Mouse (Mus musculus) CH12.LX (cell line): Measurements from ENCODE around the gene Pelp1. TPM values are rescaled to one million over a fixed set of nuclear protein-coding genes. Genes with fewer than 3 reads are reported as not detected.
A peak's percentile ranks its signal among the peaks of the same experiment; 100 is the strongest.

Experiments used
- DNase-seq: peaks from one replicate; pipeline ENCODE4 v3.0.0-alpha.2; 2013; ENCODE audit errors: extremely low read depth
- H3K27ac ChIP-seq: 2 replicates; pipeline ENCODE4 v1.5.1; 2012; ENCODE audit warnings: low read depth, mild to moderate bottlenecking, control low read depth, moderate library complexity; ENCODE audit not compliant: insufficient read depth
- H3K27me3 ChIP-seq: replicated peaks from 2 replicates; pipeline ENCODE3; 2012; ENCODE audit warnings: inconsistent platforms
- H3K36me3 ChIP-seq, 2 experiments: replicated peaks in 1 of 2; 2 replicates each; pipeline versions ENCODE3 to v1.6.1; 2012; ENCODE audit warnings: inconsistent platforms in 1 of 2, low read length in 1 of 2, mild to moderate bottlenecking in 1 of 2, mixed read lengths in 1 of 2, moderate library complexity in 1 of 2; ENCODE audit not compliant: control insufficient read depth in 1 of 2, insufficient read depth in 1 of 2
- H3K4me1 ChIP-seq, 2 experiments: 2 replicates each; pipeline ENCODE4 v1.6.1; 2012; ENCODE audit warnings: inconsistent platforms in 1 of 2, moderate library complexity in 1 of 2; ENCODE audit not compliant: insufficient read depth in 2 of 2, control insufficient read depth in 1 of 2
- H3K4me2 ChIP-seq: 2 replicates; pipeline ENCODE4 v1.6.1; 2012; ENCODE audit warnings: low read depth, mild to moderate bottlenecking, control low read depth; ENCODE audit not compliant: poor library complexity, insufficient read depth, severe bottlenecking
- H3K4me3 ChIP-seq, 3 experiments: fragments of 150-350 bp in 1 of 3; sonication (generic) in 1 of 3; replicated peaks in 1 of 3; 2 replicates each; pipeline versions ENCODE3 to v1.5.1; 2011 to 2012; ENCODE audit warnings: low read depth in 2 of 3, low read length in 2 of 3, mild to moderate bottlenecking in 2 of 3, moderate library complexity in 2 of 3, control low read depth in 1 of 3, improper control_type of control experiment in 1 of 3, inconsistent platforms in 1 of 3, mixed read lengths in 1 of 3; ENCODE audit not compliant: poor library complexity in 1 of 3
- H3K79me2 ChIP-seq: replicated peaks from 2 replicates; pipeline ENCODE4 v1.6.1; 2012; ENCODE audit warnings: mild to moderate bottlenecking, moderate library complexity; ENCODE audit not compliant: control insufficient read depth, poor library complexity, insufficient read depth, severe bottlenecking; ENCODE audit errors: extremely low read depth
- H3K9ac ChIP-seq: 2 replicates; pipeline ENCODE4 v1.6.1; 2012; ENCODE audit warnings: low read depth, mild to moderate bottlenecking, control low read depth, moderate library complexity; ENCODE audit not compliant: insufficient read depth
- H3K9me3 ChIP-seq: replicated peaks from 2 replicates; pipeline ENCODE3; 2012; ENCODE audit warnings: low read length, inconsistent platforms, mixed read lengths
- BHLHE40 ChIP-seq: IDR thresholded peaks from 2 replicates; pipeline ENCODE4 v1.6.1; 2011; ENCODE audit warnings: mild to moderate bottlenecking, low read depth, low read length, improper control_type of control experiment
- CHD1 ChIP-seq: IDR thresholded peaks from 2 replicates; pipeline ENCODE4 v1.6.1; 2012; ENCODE audit warnings: low read depth, low read length, improper control_type of control experiment, inconsistent platforms
- CHD2 ChIP-seq: IDR thresholded peaks from 2 replicates; pipeline ENCODE4 v1.6.1; 2011; ENCODE audit warnings: low read length, improper control_type of control experiment
- E2F4 ChIP-seq: IDR thresholded peaks from 2 replicates; pipeline ENCODE4 v1.6.1; 2011; ENCODE audit warnings: low read depth, low read length, improper control_type of control experiment; ENCODE audit not compliant: insufficient replicate concordance
- ELF1 ChIP-seq: IDR thresholded peaks from 2 replicates; pipeline ENCODE4 v1.6.1; 2014; ENCODE audit warnings: low read depth, mild to moderate bottlenecking, inconsistent platforms, low read length, improper control_type of control experiment
- EP300 ChIP-seq: IDR thresholded peaks from 2 replicates; pipeline ENCODE4 v1.6.1; 2011; ENCODE audit warnings: low read length, improper control_type of control experiment
- ETS1 ChIP-seq: conservative IDR thresholded peaks from 2 replicates; pipeline ENCODE4 v1.6.1; 2012; ENCODE audit warnings: low read depth, mild to moderate bottlenecking, inconsistent platforms, low read length, improper control_type of control experiment, moderate library complexity
- GABPA ChIP-seq: IDR thresholded peaks from 2 replicates; pipeline ENCODE4 v1.6.1; 2012; ENCODE audit warnings: low read depth, low read length, improper control_type of control experiment, inconsistent platforms; ENCODE audit not compliant: insufficient replicate concordance
- HCFC1 ChIP-seq: IDR thresholded peaks from 2 replicates; pipeline ENCODE4 v1.6.1; 2012; ENCODE audit warnings: low read depth, mild to moderate bottlenecking, inconsistent platforms, low read length, improper control_type of control experiment
- IRF4 ChIP-seq: IDR thresholded peaks from 2 replicates; pipeline ENCODE4 v1.6.1; 2014; ENCODE audit warnings: low read depth, mild to moderate bottlenecking, inconsistent platforms, low read length, improper control_type of control experiment
- JUN ChIP-seq: IDR thresholded peaks from 2 replicates; pipeline ENCODE4 v1.6.1; 2011; ENCODE audit warnings: low read depth, mild to moderate bottlenecking, low read length, improper control_type of control experiment, moderate library complexity; ENCODE audit not compliant: insufficient read depth
- MAFK ChIP-seq: IDR thresholded peaks from 2 replicates; pipeline ENCODE4 v1.6.1; 2011; ENCODE audit warnings: low read length, improper control_type of control experiment; ENCODE audit not compliant: insufficient replicate concordance
- MAX ChIP-seq: IDR thresholded peaks from 2 replicates; pipeline ENCODE4 v1.6.1; 2011; ENCODE audit warnings: low read length, improper control_type of control experiment
- MEF2A ChIP-seq: IDR thresholded peaks from 2 replicates; pipeline ENCODE4 v1.6.1; 2014; ENCODE audit warnings: low read depth, mild to moderate bottlenecking, inconsistent platforms, low read length, improper control_type of control experiment, borderline replicate concordance
- MXI1 ChIP-seq: IDR thresholded peaks from 2 replicates; pipeline ENCODE4 v1.6.1; 2011; ENCODE audit warnings: mild to moderate bottlenecking, low read depth, low read length, improper control_type of control experiment
- MYC ChIP-seq: IDR thresholded peaks from 2 replicates; pipeline ENCODE4 v1.6.1; 2011; ENCODE audit warnings: low read depth, mild to moderate bottlenecking, improper control_type of control experiment, low read length
- NELFE ChIP-seq: IDR thresholded peaks from 2 replicates; pipeline ENCODE4 v1.6.1; 2011; ENCODE audit warnings: low read depth, low read length, improper control_type of control experiment
- NRF1 ChIP-seq: IDR thresholded peaks from 2 replicates; pipeline ENCODE4 v1.6.1; 2014; ENCODE audit warnings: low read depth, mild to moderate bottlenecking, inconsistent platforms, low read length, improper control_type of control experiment, moderate library complexity
- PAX5 ChIP-seq: IDR thresholded peaks from 2 replicates; pipeline ENCODE4 v1.6.1; 2012; ENCODE audit warnings: low read length, inconsistent platforms, mixed read lengths
- POLR2A ChIP-seq: IDR thresholded peaks from 2 replicates; pipeline ENCODE4 v1.6.1; 2011; ENCODE audit warnings: low read depth, mild to moderate bottlenecking, improper control_type of control experiment, low read length
- POLR2AphosphoS2 ChIP-seq: IDR thresholded peaks from 2 replicates; pipeline ENCODE4 v1.6.1; 2011; ENCODE audit warnings: low read depth, low read length, improper control_type of control experiment
- RAD21 ChIP-seq: IDR thresholded peaks from 2 replicates; pipeline ENCODE4 v1.6.1; 2011; ENCODE audit warnings: low read depth, mild to moderate bottlenecking, low read length, improper control_type of control experiment, moderate library complexity
- RCOR1 ChIP-seq: conservative IDR thresholded peaks from 2 replicates; pipeline ENCODE4 v1.6.1; 2012; ENCODE audit warnings: low read depth, mild to moderate bottlenecking, inconsistent platforms, low read length, improper control_type of control experiment
- SIN3A ChIP-seq: IDR thresholded peaks from 2 replicates; pipeline ENCODE4 v1.6.1; 2012; ENCODE audit warnings: low read length, improper control_type of control experiment, inconsistent platforms
- SMC3 ChIP-seq: IDR thresholded peaks from 2 replicates; pipeline ENCODE4 v1.6.1; 2011; ENCODE audit warnings: low read depth, low read length, improper control_type of control experiment
- TBP ChIP-seq: conservative IDR thresholded peaks from 2 replicates; pipeline ENCODE4 v1.6.1; 2011; ENCODE audit warnings: low read depth, low read length, improper control_type of control experiment
- TCF12 ChIP-seq: IDR thresholded peaks from 2 replicates; pipeline ENCODE4 v1.6.1; 2014; ENCODE audit warnings: low read depth, mild to moderate bottlenecking, inconsistent platforms, low read length, improper control_type of control experiment
- UBTF ChIP-seq: IDR thresholded peaks from 2 replicates; pipeline ENCODE4 v1.6.1; 2012; ENCODE audit warnings: low read depth, mild to moderate bottlenecking, inconsistent platforms, low read length, improper control_type of control experiment, moderate library complexity
- USF1 ChIP-seq: IDR thresholded peaks from 2 replicates; pipeline ENCODE4 v1.6.1; 2014; ENCODE audit warnings: low read depth, mild to moderate bottlenecking, inconsistent platforms, low read length, improper control_type of control experiment
- USF2 ChIP-seq: conservative IDR thresholded peaks from 2 replicates; pipeline ENCODE4 v1.6.1; 2011; ENCODE audit warnings: low read depth, low read length, improper control_type of control experiment
- ZMIZ1 ChIP-seq: IDR thresholded peaks from 2 replicates; pipeline ENCODE4 v1.6.1; 2012; ENCODE audit warnings: low read depth, mild to moderate bottlenecking, inconsistent platforms, low read length, improper control_type of control experiment
- ZNF384 ChIP-seq: IDR thresholded peaks from 2 replicates; pipeline ENCODE4 v1.6.1; 2012; ENCODE audit warnings: low read depth, low read length, improper control_type of control experiment, inconsistent platforms
- dilution Hi-C: fragments of 300-500 bp; cut with MboI; formaldehyde crosslinking; loops from 2 replicates; pipeline ENCODE4 v1.14.3; 2020; ENCODE audit warnings: low sequenced_read_pairs; ENCODE audit not compliant: extremely low pct_unique_long_range_greater_than_20kb, extremely low pct_ligation_motif_present
- in situ Hi-C: fragments of 300-500 bp; cut with MboI; formaldehyde crosslinking; loops from 3 replicates; pipeline ENCODE4 v1.14.3; 2019; ENCODE audit warnings: low sequenced_read_pairs, low pct_ligation_motif_present, low pct_unique_long_range_greater_than_20kb, mixed read lengths
- polyA plus RNA-seq: library from polyadenylated mRNA; unstranded; fragments of >175 nt; gene quantifications from 2 replicates; pipeline ENCODE4 v1.2.1, GENCODE M21; 2012; ENCODE audit warnings: low read depth; ENCODE audit not compliant: insufficient read length
- total RNA-seq, 2 experiments: library from RNA; depleted of rRNA; stranded (reverse); fragments of 300-350 nt in 1 of 2; fragments of >200 nt in 1 of 2; gene quantifications; 2 replicates each; pipeline ENCODE4 v1.2.3; 2012 to 2014

Gene Pelp1
- total and polyA plus RNA-seq, 3 experiments = 13.2 to 113 (median 33.0) TPM

DNA sequence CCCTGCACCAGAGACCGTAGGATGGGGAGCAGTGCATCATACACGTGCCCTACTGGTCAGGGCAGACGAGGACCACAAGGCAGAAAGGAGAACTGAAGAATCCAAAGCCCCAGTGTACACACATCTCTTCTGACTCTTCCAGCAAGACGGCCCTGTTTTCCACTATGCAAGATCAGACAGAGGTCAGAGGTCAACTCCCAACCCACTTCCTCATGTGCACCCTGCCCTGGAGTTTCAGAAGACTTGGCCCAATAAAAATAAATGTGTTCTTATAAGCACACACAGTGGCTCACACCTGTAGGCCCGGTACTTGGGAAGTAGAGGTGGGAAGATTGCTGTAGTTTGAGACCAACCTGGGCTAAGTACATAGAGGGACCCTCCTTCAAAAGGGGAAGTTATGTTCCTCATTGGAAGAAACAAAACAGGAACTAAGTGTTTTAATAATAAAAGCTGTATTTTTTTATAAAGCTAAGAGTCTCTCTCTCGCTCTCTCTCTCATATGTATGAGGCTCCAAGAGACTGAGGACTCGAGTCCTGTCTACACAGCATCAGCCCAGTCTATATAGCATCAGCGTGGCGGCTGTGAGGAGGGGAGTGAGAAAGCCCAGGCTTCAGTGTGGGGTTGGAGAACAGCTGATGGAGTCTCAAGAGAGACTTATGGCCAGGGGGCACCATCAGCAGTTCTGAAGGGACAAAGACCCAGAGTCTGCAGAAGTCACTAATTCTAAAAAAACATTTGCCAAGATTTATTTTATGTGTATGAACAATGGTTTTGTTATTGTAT, 43.6 kb upstream of the Pelp1 start (continued):
- TF ChIP-seq USF1 (no peak), TBP (no peak), MXI1 (0 out of 2 replicates have a peak, but pooled peaks have one; percentile 43), SIN3A (no peak), E2F4 (no peak), JUN (no peak), BHLHE40 (peak; percentile 84), CHD1 (no peak)

DNA sequence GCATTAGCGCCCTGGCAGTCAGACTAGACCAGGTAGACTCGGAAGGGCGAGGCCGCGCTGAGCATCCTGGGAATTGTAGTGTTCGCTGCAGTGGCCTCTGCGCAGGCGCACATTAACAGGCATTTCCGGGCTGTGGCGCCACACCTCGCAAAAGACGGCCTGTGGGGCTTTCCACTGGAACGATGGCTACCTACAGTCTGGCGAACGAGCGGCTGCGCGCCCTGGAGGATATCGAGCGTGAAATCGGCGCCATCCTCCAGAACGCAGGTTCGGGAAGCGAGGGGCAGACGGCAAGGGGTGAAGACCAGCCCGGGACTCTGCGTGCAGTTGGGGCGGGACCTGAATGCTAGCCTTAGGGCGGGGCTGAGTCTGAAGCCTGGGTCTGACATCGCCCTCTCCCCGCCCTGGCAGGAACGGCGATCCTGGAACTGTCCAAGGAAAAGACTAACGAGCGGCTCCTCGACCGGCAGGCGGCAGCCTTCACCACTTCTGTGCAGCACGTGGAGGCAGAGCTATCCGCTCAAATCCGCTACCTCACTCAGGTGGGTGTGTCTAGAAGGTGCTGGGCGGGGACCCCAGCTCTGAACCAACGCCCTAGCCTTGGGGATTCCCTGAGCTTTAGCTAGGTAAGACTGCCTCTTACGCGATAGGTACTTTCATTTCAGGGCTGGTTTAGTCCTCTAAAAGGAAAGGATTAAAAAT, 42.1 kb upstream of the Pelp1 start, which contains the start of gene Med11:
TSS of gene Med11 (plus strand) at position 123 of the 702 bp plus-strand sequence.
- H3K9me3 ChIP-seq = no peaks in the 10 kb centered on the region
- no peaks in the 10 kb centered on the region for H3K27me3 ChIP-seq
- dilution Hi-C loops (no loop called here), in situ Hi-C loops (no loop called here)
- peak within 1 kb of the TSS; percentile 80 for H3K9ac ChIP-seq
- H3K4me3 ChIP-seq = peak within 1 kb of the TSS; percentile 68 to 91 (median 71)
- H3K36me3 ChIP-seq = peaks cover 0 to 33% of the 10 kb centered on the region in 2 experiments
- DNase-seq = peak; percentile 100
- H3K4me1 ChIP-seq = peaks cover 10 to 57% of the 10 kb centered on the region in 2 experiments
- H3K4me2 ChIP-seq = peak within 1 kb of the TSS; percentile 88
- H3K27ac ChIP-seq = peak within 1 kb of the TSS; percentile 91
- H3K79me2 ChIP-seq = 0 out of 2 replicates have a peak, but pooled peaks cover 5% of the 10 kb centered on the region
- peak; percentile 97 for TF ChIP-seq POLR2A
- no peak; the same call in 1 of the 2 replicates for TF ChIP-seq CHD1
- peak; percentile 97 for TF ChIP-seq HCFC1
- TF ChIP-seq TBP = peak; percentile 52; the same call in 1 of the 2 replicates
- TF ChIP-seq ZNF384 = 0 out of 2 replicates have a peak, but pooled peaks have one; percentile 38
- TF ChIP-seq MYC = peak; percentile 100
- peak; percentile 86 for TF ChIP-seq SMC3
- peak; percentile 97 for TF ChIP-seq NRF1
- peak; percentile 100 for TF ChIP-seq ELF1
- TF ChIP-seq POLR2AphosphoS2 = peak; percentile 89; the same call in 1 of the 2 replicates
- TF ChIP-seq IRF4 = peak; percentile 73; the same call in 1 of the 2 replicates
- 0 out of 2 replicates have a peak, but pooled peaks have one; percentile 53 for TF ChIP-seq CHD2
- TF ChIP-seq EP300 = 0 out of 2 replicates have a peak, but pooled peaks have one; percentile 18
- TF ChIP-seq RCOR1 = no peak; the same call in 1 of the 2 replicates
- TF ChIP-seq UBTF = peak; percentile 30; the same call in 1 of the 2 replicates
- TF ChIP-seq GABPA = peak; percentile 72; the same call in 1 of the 2 replicates
- peak; percentile 76 for TF ChIP-seq RAD21
- TF ChIP-seq PAX5 = no peak
- TF ChIP-seq MAFK = 0 out of 2 replicates have a peak, but pooled peaks have one; percentile 9
- TF ChIP-seq USF1 = peak; percentile 72
- TF ChIP-seq SIN3A = peak; percentile 95
- TF ChIP-seq MAX = peak; percentile 99
- peak; percentile 92 for TF ChIP-seq NELFE
- TF ChIP-seq E2F4 = peak; percentile 67; the same call in 1 of the 2 replicates
- TF ChIP-seq MXI1 = peak; percentile 99
- TF ChIP-seq MEF2A = peak; percentile 76
- peak; percentile 62 for TF ChIP-seq ETS1
- peak; percentile 78 for TF ChIP-seq TCF12
- TF ChIP-seq ZMIZ1 = peak; percentile 89
- peak; percentile 34 for TF ChIP-seq USF2
